Mouse (Mus musculus): ENCODE data around the gene Papln. TPM values are rescaled to one million over a fixed set of nuclear protein-coding genes. Genes with fewer than 3 reads are reported as not detected.

Gene Papln
- polyA plus RNA-seq, 1 experiment from 2014 or later: 0.44 TPM

- 92% methylated on average over 10 of the region's 10 CpGs for WGBS
- Histone ChIP-seq H3K27me3 (ENCODE audit: control insufficient read depth, insufficient read depth, low read length) (no peaks in the 10 kb centered on the region), H3K27ac (no peak overlapping the region), H3K9me3 (ENCODE audit: control insufficient read depth, low read length) (no peaks in the 10 kb centered on the region), H3K4me1 (replicated peaks; ENCODE audit: control insufficient read depth, insufficient read depth, low read length) (no peaks in the 10 kb centered on the region), H3K36me3 (replicated peaks; ENCODE audit: control insufficient read depth, insufficient read depth) (peaks cover 35% of the 10 kb centered on the region), H3K9ac (no peak overlapping the region), H3K4me3 (replicated peaks; ENCODE audit: low read length) (no peak overlapping the region), H3K4me2 (replicated peaks) (no peak overlapping the region)
- no peak for ATAC-seq (ENCODE audit: low FRiP score)
- DNase-seq (ENCODE audit: low spot score): no peak
These were observed 78.2 kb downstream of the Papln start for GRCm38 (mm10) chr12:83841409-83842190.

Other genes with a start within 250 kb of the Papln start
- gene Dcaf4, start 243.2 kb upstream of the Papln start, polyA plus RNA-seq (2014; fragmentation: Nextera tagmentation; extraction: Ambion mirVana): 37.3 and 42.7 TPM in 2 replicates
- 22.8 and 25.3 TPM in 2 replicates for gene Zfyve1, start 166.4 kb upstream of the Papln start, polyA plus RNA-seq (2014; fragmentation: Nextera tagmentation; extraction: Ambion mirVana)
- gene Rbm25, start 132.4 kb upstream of the Papln start, polyA plus RNA-seq (2014; fragmentation: Nextera tagmentation; extraction: Ambion mirVana): 171 and 197 TPM in 2 replicates
- gene Psen1, start 75.5 kb upstream of the Papln start, polyA plus RNA-seq (2014; fragmentation: Nextera tagmentation; extraction: Ambion mirVana): 75.0 and 83.6 TPM in 2 replicates
- gene Numb, start 158.3 kb downstream of the Papln start, polyA plus RNA-seq (2014; fragmentation: Nextera tagmentation; extraction: Ambion mirVana): 16.0 and 17.7 TPM in 2 replicates
- gene Riox1, start 187.0 kb downstream of the Papln start, polyA plus RNA-seq (2014; fragmentation: Nextera tagmentation; extraction: Ambion mirVana): 12.4 and 15.0 TPM in 2 replicates
- not detected in 2 replicates for gene Heatr4, start 221.2 kb downstream of the Papln start, polyA plus RNA-seq (2014; fragmentation: Nextera tagmentation; extraction: Ambion mirVana)
- 9.8 and 13.8 TPM in 2 replicates for gene Acot2, start 224.2 kb downstream of the Papln start, polyA plus RNA-seq (2014; fragmentation: Nextera tagmentation; extraction: Ambion mirVana)
- gene Acot1, start 245.9 kb downstream of the Papln start, polyA plus RNA-seq (2014; fragmentation: Nextera tagmentation; extraction: Ambion mirVana): 100 and 108 TPM in 2 replicates